ENCODE assay signal across 8 mouse cellular contexts in the genomic region with DNA sequence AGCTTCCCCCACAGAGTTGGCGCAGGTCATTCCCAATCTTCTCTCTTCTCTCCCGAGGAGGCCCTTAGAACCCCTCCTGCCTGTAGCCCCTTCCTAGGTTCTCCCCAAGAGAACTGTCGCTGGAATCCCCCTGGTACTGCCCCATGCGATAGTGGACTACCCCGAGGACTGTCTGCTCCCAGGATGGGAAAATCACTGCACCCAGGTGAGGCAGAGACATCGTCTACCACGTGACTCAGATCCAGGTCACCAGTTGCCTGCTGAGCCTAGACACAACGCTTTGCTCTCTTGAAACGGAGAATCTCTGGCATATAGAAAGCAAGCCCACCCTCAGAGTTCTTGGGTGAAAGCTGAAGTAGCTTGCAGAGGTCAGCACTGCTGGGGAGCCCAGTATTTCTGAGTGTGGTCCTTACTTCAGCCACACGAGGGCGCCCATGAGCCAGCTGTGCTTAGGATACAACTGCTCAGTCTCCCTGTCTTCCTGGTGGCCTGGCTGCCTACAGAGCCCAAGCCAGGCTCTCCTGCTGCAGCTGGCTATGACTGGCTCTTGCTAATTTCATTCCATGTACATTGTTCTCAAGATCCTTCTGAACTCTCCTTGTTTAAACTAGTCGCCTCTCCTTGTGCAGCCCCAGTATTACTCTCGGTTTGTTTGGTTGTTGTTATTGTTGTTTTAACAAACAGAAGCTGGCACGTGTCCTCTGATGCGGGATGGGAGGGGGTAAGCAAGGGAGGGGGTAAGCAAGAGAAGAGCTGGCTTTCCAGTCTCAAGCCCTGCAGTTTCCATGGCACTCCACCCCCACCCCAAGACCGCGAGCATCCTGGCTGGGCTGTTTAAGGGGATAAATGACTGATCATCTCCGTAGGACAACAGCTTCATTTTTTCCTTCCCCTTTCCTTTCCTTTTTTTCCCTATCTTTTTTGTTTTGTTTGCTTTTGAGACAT. TPM values are rescaled to one million over a fixed set of nuclear protein-coding genes. Genes with fewer than 3 reads are reported as not detected.
DNase-seq lines count a peak whose midpoint lies in the region; ATAC-seq and TF ChIP-seq lines count a peak whose summit lies in the region.

No protein-coding gene starts in this region.

- WGBS in forebrain, embryonic 16.5 days, result 50% methylated on average over 18 of the region's 18 CpGs
- WGBS in lung, adult 2 months, result 51% methylated on average over 18 of the region's 18 CpGs
- WGBS in thymus, adult 2 months, result 65% methylated on average over 18 of the region's 18 CpGs

- no peak for TF ChIP-seq POLR2A in lung, adult 2 months (IDR thresholded peaks at IDR 0.05; ENCODE audit: borderline replicate concordance, extremely low read depth, low read depth, low read length)
- no peak for TF ChIP-seq POLR2A in thymus, adult 2 months (IDR thresholded peaks at IDR 0.05; ENCODE audit: control insufficient read depth, extremely low read depth, insufficient read depth, low read length, poor library complexity)

- peaks cover 9% of the 10 kb centered on the region; the same call in 1 of the 2 replicates for H3K27me3 ChIP-seq in E14TG2a.4 (ENCODE audit: insufficient read depth, low read length)
- H3K27me3 ChIP-seq in forebrain, embryonic 16.5 days (replicated peaks; ENCODE audit: control insufficient read depth, insufficient read depth, low read length), result no peaks in the 10 kb centered on the region
- no peaks in the 10 kb centered on the region for H3K27me3 ChIP-seq in thymus, adult 2 months (ENCODE audit: control insufficient read depth, insufficient read depth, low read length)

- peaks cover 62% of the 10 kb centered on the region for H3K4me1 ChIP-seq in E14TG2a.4 (replicated peaks; ENCODE audit: low read depth, low read length)
- H3K4me1 ChIP-seq in forebrain, embryonic 16.5 days (replicated peaks; ENCODE audit: control insufficient read depth, insufficient read depth, low read length), result peaks cover 3% of the 10 kb centered on the region
- H3K4me1 ChIP-seq in lung, adult 2 months (ENCODE audit: control insufficient read depth, insufficient read depth, low read length), result no peaks in the 10 kb centered on the region
- peaks cover 28% of the 10 kb centered on the region for H3K4me1 ChIP-seq in thymus, adult 2 months (replicated peaks; ENCODE audit: control insufficient read depth, insufficient read depth, low read length)

- TF ChIP-seq CTCF in E14TG2a.4 (conservative IDR thresholded peaks at IDR 0.05; ENCODE audit: low read length), result peak; percentile 89
- TF ChIP-seq CTCF in lung, adult 2 months (IDR thresholded peaks at IDR 0.05; ENCODE audit: insufficient read depth, low read length), result peak; percentile 91
- TF ChIP-seq CTCF in thymus, adult 2 months (IDR thresholded peaks at IDR 0.05; ENCODE audit: borderline replicate concordance, control insufficient read depth, extremely low read depth, insufficient read depth, low read length, poor library complexity), result peak; percentile 87

- H3K4me2 ChIP-seq in forebrain, embryonic 16.5 days (ENCODE audit: low read length), result no peak overlapping the region

- ATAC-seq in forebrain, embryonic 16.5 days, result peak; percentile 90
- ATAC-seq in neutrophil, adult 5-6 weeks (ENCODE audit: extremely low read depth, insufficient number of reproducible peaks, low FRiP score, poor library complexity, severe bottlenecking), result peak; percentile 54

- H3K4me3 ChIP-seq in E14TG2a.4 (replicated peaks; ENCODE audit: low read length), result peak overlapping the region; percentile 20; the same call in 1 of the 2 replicates
- H3K4me3 ChIP-seq in forebrain, embryonic 16.5 days (replicated peaks; ENCODE audit: low read length), result no peak overlapping the region
- no peak overlapping the region for H3K4me3 ChIP-seq in lung, adult 2 months (replicated peaks; ENCODE audit: extremely low read depth, low read depth, low read length)
- H3K4me3 ChIP-seq in thymus, adult 2 months (ENCODE audit: control insufficient read depth, insufficient read depth, low read length), result no peak overlapping the region

- peaks cover 6% of the 10 kb centered on the region; the same call in 1 of the 2 replicates for H3K9me3 ChIP-seq in E14TG2a.4 (ENCODE audit: low read length)
- H3K9me3 ChIP-seq in forebrain, embryonic 16.5 days (ENCODE audit: control insufficient read depth, low read length), result peaks cover 4% of the 10 kb centered on the region; the same call in 1 of the 2 replicates

- 0 out of 2 replicates have a peak overlapping the region, but pooled peaks have one; percentile 15 for H3K27ac ChIP-seq in forebrain, embryonic 16.5 days (ENCODE audit: low read length)
- H3K27ac ChIP-seq in thymus, adult 2 months (ENCODE audit: control insufficient read depth, insufficient read depth, low read length), result no peak overlapping the region

- peak; percentile 61 for DNase-seq in cerebellum, adult 11 months
- DNase-seq in heart, postnatal 4 days, result peak; percentile 90
- peak; percentile 76 to 93 for DNase-seq in layer of hippocampus, adult 18-20 months (ENCODE audit: low spot score in 2 of 2)
- DNase-seq in lung, adult 2 months, result peak; percentile 83
- peak; percentile 86 for DNase-seq in thymus, adult 2 months

- no peaks in the 10 kb centered on the region for H3K36me3 ChIP-seq in E14TG2a.4 (ENCODE audit: insufficient read depth, low read length)
- no peaks in the 10 kb centered on the region for H3K36me3 ChIP-seq in forebrain, embryonic 16.5 days (ENCODE audit: control insufficient read depth, insufficient read depth)
- H3K36me3 ChIP-seq in thymus, adult 2 months (ENCODE audit: control insufficient read depth, insufficient read depth, low read length), result no peaks in the 10 kb centered on the region

- no peak overlapping the region for H3K9ac ChIP-seq in forebrain, embryonic 16.5 days (replicated peaks; ENCODE audit: low read depth, low read length)

RNA-seq across cellular contexts. Expression of gene Cyth4, which starts 9.5 kb away (rescaled TPM):
- polyA plus RNA-seq in forebrain, embryonic 16.5 days (2015; fragmentation: Nextera tagmentation; extraction: Ambion mirVana), result 4.5 and 5.5 TPM in 2 replicates
- 1 to 10 TPM; 4.2 to 5.6 TPM for total RNA-seq in heart, postnatal 4 days (2021)
- total RNA-seq in layer of hippocampus, adult 18-20 months (2021), result 10 to 100 TPM; 20.0 to 26.3 TPM
- polyA plus RNA-seq in lung, adult 2 months (2012; rRNA removed), result 42.8 and 45.5 TPM in 2 replicates
- 382 and 417 TPM in 2 replicates for total RNA-seq in neutrophil, adult 5-6 weeks (2017)
- polyA plus RNA-seq in thymus, adult 2 months (2012; rRNA removed), result 81.1 and 83.6 TPM in 2 replicates

RNA-seq across cellular contexts. Expression of gene Rac2, which starts 14.7 kb away (rescaled TPM):
- polyA plus RNA-seq in forebrain, embryonic 16.5 days (2015; fragmentation: Nextera tagmentation; extraction: Ambion mirVana), result 3.6 and 5.1 TPM in 2 replicates
- total RNA-seq in heart, postnatal 4 days (2021), result 1 to 10 TPM; 2.1 to 2.6 TPM
- 1 to 10 TPM; 1.4 to 1.9 TPM for total RNA-seq in layer of hippocampus, adult 18-20 months (2021)
- 145 and 187 TPM in 2 replicates for polyA plus RNA-seq in lung, adult 2 months (2012; rRNA removed)
- 420 and 447 TPM in 2 replicates for total RNA-seq in neutrophil, adult 5-6 weeks (2017)
- 1,833 and 1,914 TPM in 2 replicates for polyA plus RNA-seq in thymus, adult 2 months (2012; rRNA removed)

RNA-seq across cellular contexts. Expression of gene Sstr3, which starts 42.8 kb away (rescaled TPM):
- polyA plus RNA-seq in forebrain, embryonic 16.5 days (2015; fragmentation: Nextera tagmentation; extraction: Ambion mirVana), result 1.1 and 1.8 TPM in 2 replicates
- under 1 TPM; 0.07 TPM for total RNA-seq in heart, postnatal 4 days (2021)
- 10 to 100 TPM; 30.4 to 31.6 TPM for total RNA-seq in layer of hippocampus, adult 18-20 months (2021)
- 0.02 and 0.03 TPM in 2 replicates for polyA plus RNA-seq in lung, adult 2 months (2012; rRNA removed)
- total RNA-seq in neutrophil, adult 5-6 weeks (2017), result not detected in 2 replicates
- polyA plus RNA-seq in thymus, adult 2 months (2012; rRNA removed), result 1.6 and 2.2 TPM in 2 replicates

RNA-seq across cellular contexts. Expression of gene C1qtnf6, which starts 56.1 kb away (rescaled TPM):
- polyA plus RNA-seq in forebrain, embryonic 16.5 days (2015; fragmentation: Nextera tagmentation; extraction: Ambion mirVana), result 5.6 and 6.4 TPM in 2 replicates
- 10 to 100 TPM; 63.6 to 64.5 TPM for total RNA-seq in heart, postnatal 4 days (2021)
- total RNA-seq in layer of hippocampus, adult 18-20 months (2021), result 1 to 10 TPM; 2.5 to 3.4 TPM
- polyA plus RNA-seq in lung, adult 2 months (2012; rRNA removed), result 22.9 and 23.0 TPM in 2 replicates
- 0.23 TPM in 1 of 2 replicates, not detected in the other for total RNA-seq in neutrophil, adult 5-6 weeks (2017)
- polyA plus RNA-seq in thymus, adult 2 months (2012; rRNA removed), result 12.5 and 13.5 TPM in 2 replicates

Comparison
In these comparisons a context has a peak if more than half of its experiments do, and no peak if none do; other contexts are left out.
1. RNA of gene Cyth4, which starts 9.5 kb away (total RNA-seq): 382 to 417 TPM in neutrophil, adult 5-6 weeks; 20.0 to 26.3 TPM in layer of hippocampus, adult 18-20 months and 4.2 to 5.6 TPM in heart, postnatal 4 days; every median in the first group is over 10 times any median in the second.
2. RNA of gene Rac2, which starts 14.7 kb away (total RNA-seq): 420 to 447 TPM in neutrophil, adult 5-6 weeks; 2.1 to 2.6 TPM in heart, postnatal 4 days and 1.4 to 1.9 TPM in layer of hippocampus, adult 18-20 months; every median in the first group is over 100 times any median in the second.
3. RNA of gene Sstr3, which starts 42.8 kb away (total RNA-seq): 30.4 to 31.6 TPM in layer of hippocampus, adult 18-20 months; 0.07 TPM in heart, postnatal 4 days and not detected in neutrophil, adult 5-6 weeks; every median in the first group is over 10 times any median in the second.
4. Peak in every context shown above with its lines, with median percentiles within 50 percentile points of each other: CTCF ChIP-seq and DNase-seq.